Mouse (Mus musculus): ENCODE data around the gene Sv2c.
"Not testable (repeated sequence)": the region's sequence is repeated elsewhere in the genome, so short reads cannot be mapped to it uniquely, and the experiment has no call there.

Gene Sv2c

GRCm38 (mm10) chr13:95968031-95968430 lies 164.3 kb downstream of the Sv2c start:
- DNase-seq (ENCODE audit: low read depth, low spot score) = not testable (repeated sequence)

DNA sequence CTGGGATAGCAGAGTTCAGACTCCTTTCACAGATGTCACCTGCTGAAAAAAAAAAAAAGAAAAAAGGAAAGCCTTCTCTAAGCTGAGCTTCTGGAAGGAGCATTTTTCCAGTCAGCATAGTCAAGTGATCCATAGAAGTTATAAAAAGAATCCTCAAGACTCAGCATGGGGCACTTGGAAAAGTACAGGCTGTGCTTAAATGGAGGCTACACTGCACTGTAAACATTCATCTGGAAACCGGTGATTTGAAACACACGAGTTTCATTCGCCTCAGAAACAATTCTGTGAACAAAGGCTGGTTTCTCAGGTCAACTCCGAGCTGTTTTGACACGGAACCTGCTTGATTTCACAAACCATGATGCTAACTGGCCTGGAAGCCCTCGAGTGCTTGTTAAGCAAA lies 165.6 kb downstream of the Sv2c start:
- DNase-seq (ENCODE audit: low read depth, low spot score) = no peak

DNA sequence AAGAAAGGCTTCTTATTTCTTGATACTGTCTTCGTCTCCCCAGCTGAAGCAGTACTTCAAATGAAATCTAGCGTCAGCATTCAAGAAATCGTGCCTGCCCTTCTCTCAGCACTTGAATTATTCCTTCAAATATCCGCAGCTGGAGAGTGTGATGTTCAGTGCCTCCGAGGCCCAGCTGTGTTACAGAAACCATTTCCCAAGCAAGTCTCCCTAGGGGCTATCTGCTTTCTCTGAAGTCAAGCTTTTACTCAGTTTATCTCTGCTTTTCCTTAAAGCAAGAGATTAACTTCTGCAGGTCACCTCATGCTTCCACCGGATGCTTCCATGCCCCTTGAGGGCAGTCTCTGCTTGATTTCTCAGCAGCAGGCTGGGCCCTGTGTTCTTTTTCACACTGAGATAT lies 166.8 kb downstream of the Sv2c start:
- DNase-seq (ENCODE audit: low read depth, low spot score) = no peak

DNA sequence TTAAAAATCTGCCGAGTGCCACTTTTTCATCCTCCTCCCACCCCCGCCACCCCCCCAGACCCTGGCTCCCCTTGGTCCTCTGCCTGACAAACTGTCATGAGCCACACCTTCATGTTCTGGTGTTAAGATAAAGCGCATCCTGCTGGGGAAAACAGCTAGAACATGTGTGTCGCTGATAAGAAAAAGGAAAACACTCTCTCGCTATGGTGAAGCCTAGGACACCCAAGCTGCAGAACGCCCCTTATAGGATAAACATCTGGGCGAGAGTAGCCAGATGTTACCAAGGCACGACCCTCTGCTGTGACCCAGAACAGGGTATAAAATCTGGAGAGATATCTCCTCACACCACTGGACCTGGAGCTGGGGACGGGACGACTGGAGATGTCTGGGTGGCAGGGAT lies 167.2 kb downstream of the Sv2c start:
- DNase-seq (ENCODE audit: low read depth, low spot score) = no peak

DNA sequence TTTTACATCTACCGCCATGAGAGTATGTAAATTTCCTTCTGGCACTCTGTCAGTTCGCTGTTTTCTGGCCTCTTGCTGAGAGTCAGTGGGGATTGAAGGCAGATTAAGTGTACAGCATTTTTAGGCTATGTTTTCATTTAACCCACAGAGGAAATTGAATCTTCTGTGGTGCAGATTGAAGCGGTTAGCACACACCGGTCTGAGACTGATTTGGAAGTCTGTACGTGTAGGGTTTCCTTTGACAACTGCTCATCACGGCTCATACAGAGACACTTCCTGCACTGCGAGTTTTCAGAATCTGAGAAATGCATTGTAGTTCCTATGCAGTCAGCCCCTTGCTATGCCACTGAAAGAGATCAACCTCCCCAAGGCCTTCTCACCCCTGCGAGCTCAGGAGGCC lies 168.2 kb downstream of the Sv2c start:
- DNase-seq (ENCODE audit: low read depth, low spot score) = no peak

DNA sequence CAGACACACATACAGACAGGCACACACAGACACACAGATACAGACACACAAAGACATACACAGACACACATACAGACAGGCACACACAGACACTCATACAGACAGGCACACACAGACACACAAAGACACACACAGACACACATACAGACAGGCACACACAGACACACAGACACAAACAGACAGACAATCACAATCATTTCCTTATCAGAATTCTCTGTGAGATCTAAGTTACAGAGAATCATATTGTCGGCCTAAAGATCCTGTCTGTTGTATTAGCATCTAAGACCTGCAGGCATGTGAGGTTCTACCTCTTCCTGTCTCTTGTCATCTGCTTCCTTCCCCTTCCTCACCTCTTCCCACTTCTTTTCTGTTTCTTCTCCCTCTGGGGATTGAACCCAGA lies 168.7 kb downstream of the Sv2c start:
- no peak for DNase-seq (ENCODE audit: low read depth, low spot score)

GRCm38 (mm10) chr13:95961905-95962304 lies 170.5 kb downstream of the Sv2c start:
- DNase-seq (ENCODE audit: low read depth, low spot score) = no peak

DNA sequence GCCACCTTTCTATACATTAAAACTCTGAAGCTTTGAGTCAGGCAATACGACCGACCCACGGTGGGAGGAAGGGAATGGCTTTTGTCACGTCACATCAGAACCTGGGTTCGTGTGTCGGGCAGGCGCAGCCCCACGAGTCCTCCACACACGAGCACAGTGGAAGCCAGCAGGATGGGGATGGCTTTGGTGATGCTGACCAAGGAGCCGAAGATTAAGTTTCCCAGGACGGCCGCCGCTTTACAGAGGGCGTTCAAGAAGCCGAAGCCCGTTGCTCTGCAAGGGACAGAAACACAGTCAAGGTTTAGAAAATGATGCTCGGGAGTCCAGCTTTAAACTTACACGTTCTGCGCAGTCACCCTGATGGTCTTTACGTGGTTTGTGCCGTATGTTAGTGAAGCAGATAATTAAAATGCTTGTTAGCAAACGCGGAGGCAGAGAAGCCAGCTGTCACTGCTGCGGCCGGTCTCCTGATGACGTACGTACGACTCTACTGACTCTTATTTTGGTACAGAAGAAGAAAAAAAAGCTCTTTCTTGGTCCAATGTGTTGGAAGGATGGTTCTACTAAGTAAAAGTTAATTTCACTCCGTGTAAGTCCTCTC lies 171.1 kb downstream of the Sv2c start:
- no peak for DNase-seq (ENCODE audit: low read depth, low spot score)

DNA sequence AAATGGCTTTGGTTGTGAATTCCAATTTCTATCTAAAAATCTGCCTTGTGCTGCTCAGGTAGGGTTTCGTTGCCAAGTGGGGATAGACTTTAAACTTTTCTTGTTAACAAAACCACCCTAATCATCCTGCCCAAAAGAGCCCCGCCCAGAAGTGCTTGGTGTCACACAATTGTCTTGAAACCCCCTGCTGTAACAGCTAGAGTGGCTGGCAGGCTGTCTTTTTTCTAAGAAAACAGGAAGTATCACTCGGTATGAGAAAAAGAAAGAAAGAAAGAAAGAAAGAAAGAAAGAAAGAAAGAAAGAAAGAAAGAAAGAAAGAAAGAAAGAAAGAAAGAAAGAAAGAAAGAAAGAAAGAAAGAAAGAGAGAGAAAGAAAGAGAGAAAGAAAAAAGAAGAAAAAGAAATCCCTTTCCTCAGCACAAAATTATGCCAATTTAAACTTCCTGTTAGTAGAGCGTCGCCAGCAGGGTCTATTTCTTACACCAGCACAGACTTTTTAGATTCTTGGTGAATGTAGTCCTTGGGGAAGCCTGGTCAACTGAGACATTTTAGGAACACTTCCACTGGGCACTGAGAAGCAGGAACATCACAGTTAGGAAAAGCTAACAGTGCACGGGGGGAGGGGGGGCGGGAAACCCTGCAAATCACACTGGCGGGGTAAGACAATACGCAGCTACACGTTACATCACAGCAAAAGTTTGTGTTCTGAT lies 171.7 kb downstream of the Sv2c start:
- DNase-seq (ENCODE audit: low read depth, low spot score) = no peak

- DNase-seq (ENCODE audit: low read depth, low spot score) = no peak
These were observed 172.5 kb downstream of the Sv2c start for GRCm38 (mm10) chr13:95959651-95960476.

DNA sequence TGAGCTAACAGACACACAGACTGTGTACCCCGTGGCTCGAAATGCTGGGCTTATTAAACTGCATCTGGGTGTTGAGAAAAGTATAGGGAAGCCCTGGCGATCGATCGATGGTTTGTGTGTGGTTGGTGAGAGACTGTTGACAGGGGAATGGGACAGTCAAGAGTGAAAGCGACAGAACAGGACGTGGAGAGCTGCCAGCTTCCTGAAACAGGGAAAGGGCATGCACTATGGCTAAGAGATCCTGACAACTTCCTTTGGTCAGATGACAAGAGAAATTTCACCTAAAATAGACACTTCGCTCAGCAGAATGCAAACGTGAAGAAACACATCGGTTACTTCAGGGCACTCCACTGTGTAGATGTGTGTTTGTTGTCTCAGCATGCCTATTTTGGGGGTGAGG lies 175.2 kb downstream of the Sv2c start:
- no peak for DNase-seq (ENCODE audit: low read depth, low spot score)

GRCm38 (mm10) chr13:95956327-95956781 lies 176.0 kb downstream of the Sv2c start:
- no peak for DNase-seq (ENCODE audit: low read depth, low spot score)

GRCm38 (mm10) chr13:95955204-95955603 lies 177.2 kb downstream of the Sv2c start:
- DNase-seq (ENCODE audit: low read depth, low spot score) = no peak

DNA sequence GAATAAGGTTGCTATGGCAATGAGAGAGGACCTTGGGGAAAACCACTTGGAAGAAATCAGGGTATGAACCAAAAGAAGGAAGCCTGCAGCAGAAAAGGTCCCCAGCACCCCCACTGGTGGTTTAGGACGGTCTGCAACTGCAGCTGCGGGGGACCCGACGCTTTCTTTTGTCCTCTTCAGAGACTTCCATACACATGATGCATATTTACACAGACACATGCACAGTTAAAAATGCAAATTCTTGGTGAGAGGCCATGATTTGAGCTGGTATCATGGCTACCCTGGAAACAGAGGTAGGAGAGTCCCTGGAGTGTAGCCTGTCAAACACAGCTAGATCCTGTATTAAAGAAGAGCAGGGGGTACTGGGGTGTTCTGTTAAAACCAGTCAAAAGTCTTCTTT lies 178.7 kb downstream of the Sv2c start:
- no peak for DNase-seq (ENCODE audit: low read depth, low spot score)

DNA sequence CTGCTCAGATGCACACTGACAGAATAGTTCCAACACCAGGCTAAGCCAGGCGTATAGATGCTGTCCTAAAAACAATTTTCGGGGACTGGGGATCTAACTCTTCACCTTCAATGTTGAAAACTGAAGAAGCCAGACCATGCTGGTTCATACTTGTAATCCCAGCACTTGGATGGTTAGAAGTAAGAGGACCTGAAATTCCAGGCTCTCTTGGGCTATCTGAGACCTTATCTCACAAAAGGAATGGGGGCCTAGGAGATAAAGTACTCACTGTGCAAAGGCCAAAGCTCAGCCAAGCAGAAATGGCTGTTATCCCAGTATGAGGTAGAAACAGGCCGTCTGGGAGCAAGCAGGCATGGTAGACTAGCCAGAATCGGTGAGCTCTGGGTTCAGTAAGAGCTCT lies 180.1 kb downstream of the Sv2c start:
- no peak for DNase-seq (ENCODE audit: low read depth, low spot score)

- DNase-seq (ENCODE audit: low read depth, low spot score) = no peak
These were observed 181.1 kb downstream of the Sv2c start for GRCm38 (mm10) chr13:95951098-95951894.

DNA sequence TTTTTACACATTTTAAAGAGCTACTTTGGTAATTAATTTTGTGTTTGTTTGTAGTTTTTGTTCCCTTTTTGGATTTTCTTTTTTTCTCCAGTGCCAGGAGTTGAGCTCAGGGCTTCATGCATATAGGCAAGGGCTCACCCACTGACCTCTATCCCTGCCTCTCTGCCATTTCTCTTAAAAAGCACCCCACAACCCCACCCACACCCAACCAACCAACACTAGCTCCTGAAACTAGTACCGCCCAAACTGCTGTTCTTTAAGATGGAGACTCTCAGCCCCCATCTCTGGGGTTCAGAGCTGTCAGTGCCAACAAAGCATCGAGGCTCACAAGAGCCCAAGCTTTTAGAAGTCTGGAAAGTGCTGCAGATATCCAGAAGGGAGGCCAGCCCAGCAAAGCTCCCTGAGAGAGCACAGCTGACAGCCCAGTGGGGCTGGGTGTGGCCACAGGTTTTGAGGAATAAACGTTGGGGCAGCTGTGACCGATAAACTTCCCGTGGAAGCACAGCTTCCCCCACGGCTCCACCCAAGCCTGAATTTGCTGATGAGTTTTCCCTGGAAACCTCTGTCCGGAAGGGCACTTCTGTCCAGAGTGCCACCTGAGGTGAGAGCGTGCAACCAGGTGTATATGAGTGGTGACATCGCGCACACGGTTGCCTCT lies 181.8 kb downstream of the Sv2c start:
- DNase-seq (ENCODE audit: low read depth, low spot score) = no peak

- DNase-seq (ENCODE audit: low read depth, low spot score) = no peak
These were observed 183.0 kb downstream of the Sv2c start for GRCm38 (mm10) chr13:95949356-95949755.

DNA sequence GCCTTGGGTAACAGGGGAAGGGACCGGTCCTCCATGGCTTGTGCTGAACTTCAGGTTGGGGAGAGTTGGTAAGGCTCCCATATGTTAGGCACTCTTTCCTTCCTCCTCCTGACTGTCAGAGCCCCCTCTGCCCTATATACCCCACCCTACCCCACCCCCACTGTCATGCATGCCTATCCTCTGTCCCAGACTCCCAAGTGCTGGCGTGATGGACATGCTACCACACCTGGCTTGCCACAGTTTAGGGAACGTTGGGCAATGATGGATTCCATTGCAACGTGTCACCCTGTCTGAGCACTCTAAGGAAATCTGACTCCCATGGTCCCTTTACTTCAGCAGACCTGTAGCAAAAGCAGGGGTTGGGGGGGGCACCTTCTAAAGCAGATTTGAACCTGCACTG lies 183.6 kb downstream of the Sv2c start:
- no peak for DNase-seq (ENCODE audit: low read depth, low spot score)

- DNase-seq (ENCODE audit: low read depth, low spot score) = no peak
These were observed 184.0 kb downstream of the Sv2c start for GRCm38 (mm10) chr13:95948394-95948793.

- no peak for DNase-seq (ENCODE audit: low read depth, low spot score)
These were observed 186.4 kb downstream of the Sv2c start for GRCm38 (mm10) chr13:95945937-95946507.
